Mouse (Mus musculus): ENCODE measurements at regions not wholly inside any gene's neighbourhood (a gene's known extent, or its start where the extent isn't known, plus 50 kb on each side); places are given as distances from the start of the nearest gene placed in this dataset.

DNA sequence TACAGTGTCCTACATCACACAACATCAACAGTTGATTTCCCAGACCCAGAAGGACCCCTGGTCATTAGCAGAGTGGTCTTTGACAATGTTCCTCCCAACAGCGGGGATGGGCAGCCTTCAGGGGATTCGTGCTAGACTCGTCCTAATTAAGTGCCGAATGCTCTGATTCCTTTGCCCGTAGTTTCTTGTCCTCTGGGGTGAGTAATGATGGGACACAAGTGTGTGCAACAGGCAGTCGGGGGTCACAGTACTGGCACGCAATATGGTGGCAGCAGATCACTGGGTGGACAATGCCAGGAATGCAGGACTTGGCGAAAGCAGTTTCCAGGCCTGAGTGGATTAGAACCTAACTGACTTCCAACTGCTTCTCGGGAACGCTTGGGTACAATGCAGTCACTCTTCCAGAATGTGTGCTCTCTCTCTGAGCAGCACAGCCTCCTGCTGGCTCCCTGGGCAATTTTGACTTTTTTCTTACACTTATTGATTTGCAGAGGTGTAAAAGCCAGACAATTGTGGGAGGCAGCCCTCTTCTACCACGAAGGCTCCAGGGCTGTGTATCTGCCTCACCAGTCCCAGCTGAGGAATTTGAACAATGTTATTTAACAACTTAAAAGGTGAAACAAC is 59.9 kb upstream of the Ssx2ip start:
- H3K27me3 ChIP-seq (ENCODE audit: control insufficient read depth, insufficient read depth, low read length), result no peaks in the 10 kb centered on the region
- H3K4me1 ChIP-seq (ENCODE audit: control insufficient read depth, insufficient read depth, low read length), result peaks cover 19% of the 10 kb centered on the region
- H3K36me3 ChIP-seq (ENCODE audit: control insufficient read depth, insufficient read depth, low read length), result no peaks in the 10 kb centered on the region
- no peak for TF ChIP-seq POLR2A (IDR thresholded peaks at IDR 0.05; ENCODE audit: control insufficient read depth, low read depth, low read length)
- TF ChIP-seq CTCF (IDR thresholded peaks at IDR 0.05; ENCODE audit: control insufficient read depth, insufficient read depth, insufficient replicate concordance, low read depth, low read length), result no peak
- peak overlapping the region; percentile 36 for H3K27ac ChIP-seq (ENCODE audit: control insufficient read depth, insufficient read depth, low read depth, low read length)
- peak overlapping the region; percentile 28; the same call in 1 of the 2 replicates for H3K4me3 ChIP-seq (ENCODE audit: control insufficient read depth, low read depth, low read length)

- H3K4me3 ChIP-seq (ENCODE audit: control insufficient read depth, low read depth, low read length), result peak overlapping the region; percentile 75
- TF ChIP-seq POLR2A (IDR thresholded peaks at IDR 0.05; ENCODE audit: control insufficient read depth, low read depth, low read length), result no peak
- peak; percentile 87 for TF ChIP-seq CTCF (IDR thresholded peaks at IDR 0.05; ENCODE audit: control insufficient read depth, insufficient read depth, insufficient replicate concordance, low read depth, low read length)
- H3K27me3 ChIP-seq (ENCODE audit: control insufficient read depth, insufficient read depth, low read length), result no peaks in the 10 kb centered on the region
- H3K27ac ChIP-seq (ENCODE audit: control insufficient read depth, insufficient read depth, low read depth, low read length), result no peak overlapping the region; the same call in 1 of the 2 replicates
- H3K4me1 ChIP-seq (ENCODE audit: control insufficient read depth, insufficient read depth, low read length), result peaks cover 19% of the 10 kb centered on the region
- no peaks in the 10 kb centered on the region for H3K36me3 ChIP-seq (ENCODE audit: control insufficient read depth, insufficient read depth, low read length)
Observed at GRCm38 (mm10) chr3:146345308-146345780, 59.1 kb upstream of the Ssx2ip start.

DNA sequence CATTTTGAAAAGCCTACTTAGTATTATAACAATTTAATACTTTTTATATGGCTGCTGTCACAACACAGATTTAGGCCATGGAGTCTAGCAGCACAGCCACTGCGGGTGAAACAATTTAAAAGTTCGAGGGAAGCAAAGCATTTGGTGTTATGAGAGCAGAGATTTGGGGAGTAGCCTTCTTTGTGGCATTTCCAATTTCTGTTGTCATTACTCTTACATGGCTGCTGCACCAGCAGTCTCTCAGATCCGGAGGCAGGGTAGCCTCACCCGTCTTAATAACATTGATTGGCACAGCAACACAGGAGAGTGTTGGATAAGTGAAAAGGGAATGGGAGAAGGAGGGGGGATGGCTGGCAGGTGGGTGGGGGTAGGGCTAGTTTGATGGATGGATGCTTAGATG is 58.5 kb upstream of the Ssx2ip start:
- H3K4me3 ChIP-seq (ENCODE audit: control insufficient read depth, low read depth, low read length), result no peak overlapping the region
- no peaks in the 10 kb centered on the region for H3K36me3 ChIP-seq (ENCODE audit: control insufficient read depth, insufficient read depth, low read length)
- no peak for TF ChIP-seq CTCF (IDR thresholded peaks at IDR 0.05; ENCODE audit: control insufficient read depth, insufficient read depth, insufficient replicate concordance, low read depth, low read length)
- no peak for TF ChIP-seq POLR2A (IDR thresholded peaks at IDR 0.05; ENCODE audit: control insufficient read depth, low read depth, low read length)
- H3K4me1 ChIP-seq (ENCODE audit: control insufficient read depth, insufficient read depth, low read length), result peaks cover 19% of the 10 kb centered on the region
- no peaks in the 10 kb centered on the region for H3K27me3 ChIP-seq (ENCODE audit: control insufficient read depth, insufficient read depth, low read length)
- no peak overlapping the region for H3K27ac ChIP-seq (ENCODE audit: control insufficient read depth, insufficient read depth, low read depth, low read length)

GRCm38 (mm10) chr3:146347311-146347710 is 57.1 kb upstream of the Ssx2ip start:
- Histone ChIP-seq H3K4me3 (ENCODE audit: control insufficient read depth, low read depth, low read length) (no peak overlapping the region), H3K27me3 (ENCODE audit: control insufficient read depth, insufficient read depth, low read length) (no peaks in the 10 kb centered on the region), H3K4me1 (ENCODE audit: control insufficient read depth, insufficient read depth, low read length) (peaks cover 19% of the 10 kb centered on the region), H3K36me3 (ENCODE audit: control insufficient read depth, insufficient read depth, low read length) (no peaks in the 10 kb centered on the region), H3K27ac (ENCODE audit: control insufficient read depth, insufficient read depth, low read depth, low read length) (no peak overlapping the region)
- TF ChIP-seq POLR2A (IDR thresholded peaks at IDR 0.05; ENCODE audit: control insufficient read depth, low read depth, low read length) (no peak), CTCF (IDR thresholded peaks at IDR 0.05; ENCODE audit: control insufficient read depth, insufficient read depth, insufficient replicate concordance, low read depth, low read length) (no peak)

DNA sequence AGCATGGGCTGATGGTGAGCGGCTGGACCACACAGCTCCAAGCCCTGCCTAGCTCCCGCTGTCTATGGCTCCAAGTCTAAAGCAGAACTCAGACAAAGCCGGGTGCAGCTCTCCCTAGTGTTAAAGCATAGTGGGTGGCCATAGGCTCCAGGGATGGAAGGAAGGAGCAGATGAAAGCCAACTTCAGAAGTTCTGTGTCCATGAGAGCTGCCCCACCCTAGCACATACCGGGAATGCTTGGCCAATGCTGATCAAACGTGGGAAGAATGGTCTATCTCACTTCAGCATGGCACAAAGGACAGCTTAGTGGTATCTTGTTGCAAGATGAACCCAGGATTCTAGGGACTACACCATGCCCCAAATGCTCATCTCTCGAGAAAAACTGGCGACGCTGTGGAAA is 55.5 kb upstream of the Ssx2ip start:
- Histone ChIP-seq H3K4me3 (ENCODE audit: control insufficient read depth, low read depth, low read length) (no peak overlapping the region), H3K4me1 (ENCODE audit: control insufficient read depth, insufficient read depth, low read length) (peaks cover 19% of the 10 kb centered on the region)
- TF ChIP-seq CTCF (IDR thresholded peaks at IDR 0.05; ENCODE audit: control insufficient read depth, insufficient read depth, insufficient replicate concordance, low read depth, low read length) (no peak), POLR2A (IDR thresholded peaks at IDR 0.05; ENCODE audit: control insufficient read depth, low read depth, low read length) (no peak)

DNA sequence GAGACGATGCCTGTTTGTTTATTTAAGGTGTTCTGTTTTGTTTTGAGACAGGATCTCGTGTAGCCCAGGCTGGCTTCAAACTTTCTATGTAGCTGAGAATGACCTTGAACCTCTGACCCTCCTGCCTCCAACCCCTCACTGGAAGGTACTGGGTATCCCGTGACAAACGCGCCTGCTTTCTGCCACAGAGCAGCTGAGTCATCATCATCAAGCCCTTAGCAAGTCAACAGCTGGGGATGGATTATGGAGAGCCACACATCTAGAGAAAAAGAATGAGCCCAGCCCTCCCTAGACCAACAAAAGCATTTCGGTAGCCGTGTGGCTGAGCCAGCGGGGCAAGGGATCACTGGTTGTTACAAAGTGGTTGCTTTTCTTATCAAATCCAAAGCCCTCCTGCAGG is 55.0 kb upstream of the Ssx2ip start:
- Histone ChIP-seq H3K36me3 (ENCODE audit: control insufficient read depth, insufficient read depth, low read length) (no peaks in the 10 kb centered on the region), H3K27ac (ENCODE audit: control insufficient read depth, insufficient read depth, low read depth, low read length) (no peak overlapping the region), H3K4me1 (ENCODE audit: control insufficient read depth, insufficient read depth, low read length) (peaks cover 17% of the 10 kb centered on the region), H3K4me3 (ENCODE audit: control insufficient read depth, low read depth, low read length) (no peak overlapping the region), H3K27me3 (ENCODE audit: control insufficient read depth, insufficient read depth, low read length) (no peaks in the 10 kb centered on the region)
- no peak for TF ChIP-seq POLR2A (IDR thresholded peaks at IDR 0.05; ENCODE audit: control insufficient read depth, low read depth, low read length)
- TF ChIP-seq CTCF (IDR thresholded peaks at IDR 0.05; ENCODE audit: control insufficient read depth, insufficient read depth, insufficient replicate concordance, low read depth, low read length), result no peak

More for the DNA sequence above, 55.5 kb upstream of the Ssx2ip start:
- H3K27ac ChIP-seq (ENCODE audit: control insufficient read depth, insufficient read depth, low read depth, low read length), result no peak overlapping the region
- no peaks in the 10 kb centered on the region for H3K36me3 ChIP-seq (ENCODE audit: control insufficient read depth, insufficient read depth, low read length)
- no peaks in the 10 kb centered on the region for H3K27me3 ChIP-seq (ENCODE audit: control insufficient read depth, insufficient read depth, low read length)

DNA sequence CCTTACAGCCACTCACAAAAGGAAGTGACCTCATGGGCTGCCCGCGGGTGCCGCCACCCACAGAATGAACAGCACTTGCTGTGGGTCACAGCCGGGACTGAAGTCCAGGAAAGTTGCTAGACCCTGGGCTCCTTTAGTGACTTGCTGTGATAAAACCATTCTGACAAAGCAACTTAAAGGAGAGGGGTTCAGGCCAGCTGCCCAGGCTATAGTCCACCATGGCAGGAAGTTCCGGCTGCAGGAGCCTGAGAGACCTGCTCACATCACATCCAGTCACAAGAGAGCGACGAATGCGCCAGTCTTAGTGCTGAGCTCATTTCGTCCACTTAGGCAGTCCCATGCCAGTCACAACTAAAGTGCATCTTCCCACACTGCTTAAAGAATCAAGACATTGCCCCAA is 54.3 kb upstream of the Ssx2ip start:
- Histone ChIP-seq H3K36me3 (ENCODE audit: control insufficient read depth, insufficient read depth, low read length) (no peaks in the 10 kb centered on the region), H3K4me3 (ENCODE audit: control insufficient read depth, low read depth, low read length) (no peak overlapping the region), H3K27me3 (ENCODE audit: control insufficient read depth, insufficient read depth, low read length) (no peaks in the 10 kb centered on the region), H3K4me1 (ENCODE audit: control insufficient read depth, insufficient read depth, low read length) (peaks cover 13% of the 10 kb centered on the region), H3K27ac (ENCODE audit: control insufficient read depth, insufficient read depth, low read depth, low read length) (no peak overlapping the region)
- TF ChIP-seq CTCF (IDR thresholded peaks at IDR 0.05; ENCODE audit: control insufficient read depth, insufficient read depth, insufficient replicate concordance, low read depth, low read length) (no peak), POLR2A (IDR thresholded peaks at IDR 0.05; ENCODE audit: control insufficient read depth, low read depth, low read length) (no peak)
